Mouse (Mus musculus) layer of hippocampus, adult 18-20 months (tissue): Measurements from ENCODE around the gene Pde4d. TPM values are rescaled to one million over a fixed set of nuclear protein-coding genes. Genes with fewer than 3 reads are reported as not detected.

Experiments used
- DNase-seq, 2 experiments: peaks; one replicate each; pipeline ENCODE4 v3.0.0; 2022; ENCODE audit warnings: low spot score in 2 of 2
- total RNA-seq, 2 experiments: library from RNA; stranded (reverse); gene quantifications; 2 replicates each; pipeline ENCODE4 v1.2.3; 2021

Gene Pde4d
- total RNA-seq, 2 experiments from 2014 or later: 67.4 to 71.2 TPM

DNA sequence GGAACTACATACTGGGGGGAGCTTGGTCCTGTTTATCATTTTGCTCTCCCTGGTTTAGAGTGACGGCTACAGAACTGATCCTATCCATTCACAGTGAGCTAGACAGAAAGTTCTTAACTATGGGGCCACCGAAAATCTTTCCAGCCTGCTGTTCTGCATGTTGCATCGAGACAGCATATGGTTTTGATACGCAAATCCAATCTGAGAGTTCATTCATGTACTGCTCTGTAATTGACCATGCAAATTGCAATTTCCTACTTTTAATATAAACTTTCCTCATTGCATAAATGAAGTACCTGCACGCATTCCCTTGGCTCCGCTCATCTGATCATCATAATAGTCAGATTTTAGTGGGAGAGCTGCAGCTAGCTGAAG, 1196.1 kb downstream of the Pde4d start:
- DNase-seq: no peak

DNA sequence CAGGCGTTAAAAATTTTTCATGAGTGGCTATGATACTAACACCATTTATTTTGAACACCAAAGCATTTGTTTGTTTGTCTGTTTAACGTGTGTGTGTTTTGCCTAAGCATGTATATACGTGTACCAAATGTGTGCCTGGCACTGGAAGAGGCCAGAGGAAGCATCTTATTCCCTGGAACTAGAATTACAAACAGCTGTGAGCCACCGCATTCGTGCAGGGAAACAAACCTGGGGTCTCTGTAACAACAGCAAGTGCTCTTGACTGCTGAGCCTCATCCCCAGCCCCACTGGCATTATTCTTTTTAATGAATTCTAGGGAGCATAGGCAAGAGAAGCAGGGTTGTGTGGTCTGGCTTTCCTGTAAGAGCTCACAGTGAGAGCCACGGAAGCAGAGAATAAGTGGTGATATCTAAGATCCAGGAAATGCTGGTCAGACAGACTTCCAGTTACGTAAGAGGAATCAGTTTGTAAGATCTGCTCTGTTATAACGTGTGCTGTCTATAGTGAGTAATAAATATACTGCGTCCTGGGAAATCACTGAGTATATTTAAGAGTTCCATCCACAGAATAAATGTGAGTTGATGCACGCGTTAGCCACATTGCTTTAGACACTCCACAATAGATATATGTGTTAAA, 1197.0 kb downstream of the Pde4d start:
- no peak for DNase-seq

DNA sequence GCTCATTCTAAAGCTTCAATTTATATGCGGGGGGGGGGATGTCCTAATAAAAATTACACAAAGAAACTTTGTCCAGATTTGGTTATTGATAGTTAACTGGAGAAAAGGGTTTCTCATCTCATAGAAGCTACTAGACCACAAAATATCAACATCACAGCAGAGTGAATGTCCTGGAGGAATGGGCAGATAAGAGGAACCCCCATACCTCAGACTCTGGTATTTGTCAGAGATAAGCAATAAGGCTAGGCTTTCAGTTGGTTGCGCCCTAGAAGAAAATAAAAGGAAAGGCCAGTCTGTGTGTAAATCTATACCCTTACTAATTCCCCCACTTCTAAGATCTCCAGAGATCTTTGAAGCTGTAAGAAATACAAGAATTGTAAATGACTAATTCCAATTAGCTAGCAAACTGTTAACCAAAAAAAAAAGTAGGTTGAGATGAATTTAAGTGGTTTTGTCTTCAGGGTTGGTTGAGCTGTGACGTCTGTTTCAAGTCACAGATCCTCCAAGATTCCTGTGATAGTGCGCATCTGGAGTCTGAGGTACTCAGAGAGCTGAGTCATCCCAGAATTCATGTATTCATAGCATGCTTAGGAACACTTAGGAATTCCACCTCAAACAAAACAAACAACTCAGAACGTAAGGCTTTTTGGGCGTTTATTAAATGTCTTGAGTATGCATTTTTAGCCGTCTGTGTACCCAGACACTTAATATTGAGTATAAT, 1197.9 kb downstream of the Pde4d start:
- DNase-seq: no peak

GRCm38 (mm10) chr13:109648311-109648710, 1198.6 kb downstream of the Pde4d start:
- DNase-seq: no peak

DNA sequence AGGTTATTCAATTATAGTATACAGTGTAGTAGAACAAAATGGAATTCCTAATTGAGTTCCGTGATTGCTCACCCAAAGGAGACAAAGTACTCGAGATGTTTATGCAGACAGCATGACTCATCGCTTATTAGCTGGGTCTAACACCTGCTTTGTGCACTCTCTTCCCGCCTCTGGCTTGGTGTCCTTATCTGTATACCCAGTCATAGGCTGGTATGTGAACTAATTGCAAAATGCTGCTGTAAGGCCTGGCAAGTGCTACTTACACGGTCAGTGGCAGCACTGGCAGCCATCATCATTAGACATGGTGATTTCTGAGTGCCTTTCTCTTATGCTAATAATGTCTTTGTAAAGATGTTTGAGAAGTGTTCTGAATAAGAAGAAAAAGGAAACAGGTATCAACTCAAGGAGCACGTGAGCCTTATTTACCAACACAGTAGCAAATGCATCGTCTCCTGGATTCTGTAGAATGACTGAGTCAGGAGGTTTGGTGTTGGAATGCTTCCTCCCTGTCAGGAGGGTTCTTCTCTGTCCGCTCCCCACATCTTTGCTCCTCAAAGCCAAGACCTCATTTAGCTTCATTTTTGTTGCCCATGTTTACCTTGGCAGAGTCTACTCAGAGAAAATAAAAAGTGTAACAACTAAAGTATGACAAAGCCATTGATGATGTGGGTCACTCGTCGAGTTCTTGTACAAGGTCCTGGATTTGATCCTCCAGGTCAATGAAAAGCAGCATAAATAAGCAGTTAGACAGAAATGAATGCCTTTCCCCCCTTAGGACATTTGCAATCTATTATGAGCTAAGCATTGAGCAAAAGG, 1202.2 kb downstream of the Pde4d start:
- DNase-seq: no peak

DNA sequence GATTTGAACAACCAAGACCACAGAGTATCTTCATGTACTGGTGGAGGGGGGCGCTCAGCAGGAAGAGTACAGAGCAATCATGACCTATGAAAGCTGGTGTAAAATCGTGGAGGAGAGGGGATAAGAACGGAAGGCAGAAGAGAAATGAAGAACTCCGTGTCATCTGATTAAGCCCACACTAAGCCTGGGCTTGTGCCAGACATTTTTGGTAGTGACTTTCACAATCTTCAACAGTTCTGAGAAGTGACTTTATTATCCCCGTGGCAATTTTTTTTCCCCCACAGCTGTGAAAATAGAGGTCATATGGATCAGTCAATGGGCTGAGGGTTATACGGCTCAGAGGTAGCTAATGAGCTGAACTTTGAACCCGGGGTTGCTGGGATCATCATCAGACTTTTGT, 1202.9 kb downstream of the Pde4d start:
- DNase-seq: no peak

GRCm38 (mm10) chr13:109655390-109655789, 1205.6 kb downstream of the Pde4d start:
- no peak for DNase-seq

DNA sequence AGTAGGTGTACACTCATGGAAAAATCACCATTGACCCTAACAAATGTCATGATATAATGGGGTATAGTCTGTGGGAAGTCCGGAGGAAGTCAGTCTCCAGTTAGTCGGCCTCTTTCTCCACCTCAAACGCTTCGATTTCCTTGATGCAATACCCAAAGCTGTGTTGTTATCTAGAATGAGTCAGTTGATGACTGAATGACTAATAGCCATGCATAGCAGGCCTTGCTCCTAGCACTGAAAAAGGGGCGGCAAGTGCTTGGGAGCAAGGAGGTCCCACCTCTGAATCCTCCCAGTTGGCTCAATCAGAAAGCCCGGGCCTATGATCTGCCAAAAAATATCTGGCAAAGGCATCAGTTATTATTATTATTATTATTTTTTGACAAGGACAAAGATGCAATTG, 1209.4 kb downstream of the Pde4d start:
- no peak for DNase-seq

DNA sequence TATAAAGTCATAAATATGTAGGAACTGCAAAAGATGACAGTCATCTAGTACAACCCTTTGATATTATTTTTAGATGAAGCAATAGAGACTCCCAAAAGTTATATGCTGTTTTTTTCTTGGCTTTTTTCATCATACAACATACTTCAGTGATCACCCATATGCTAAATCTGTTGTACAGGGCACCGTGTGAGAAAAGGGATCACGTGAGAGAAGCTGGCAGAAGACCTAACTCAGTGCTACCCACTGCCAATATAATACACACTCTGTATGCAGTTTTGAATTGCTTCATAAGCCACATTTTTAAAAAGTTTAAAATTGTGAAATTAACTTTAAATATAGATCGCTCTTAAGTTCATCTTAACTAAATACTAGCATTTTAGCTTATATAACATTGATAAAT, 1211.6 kb downstream of the Pde4d start:
- no peak for DNase-seq

DNA sequence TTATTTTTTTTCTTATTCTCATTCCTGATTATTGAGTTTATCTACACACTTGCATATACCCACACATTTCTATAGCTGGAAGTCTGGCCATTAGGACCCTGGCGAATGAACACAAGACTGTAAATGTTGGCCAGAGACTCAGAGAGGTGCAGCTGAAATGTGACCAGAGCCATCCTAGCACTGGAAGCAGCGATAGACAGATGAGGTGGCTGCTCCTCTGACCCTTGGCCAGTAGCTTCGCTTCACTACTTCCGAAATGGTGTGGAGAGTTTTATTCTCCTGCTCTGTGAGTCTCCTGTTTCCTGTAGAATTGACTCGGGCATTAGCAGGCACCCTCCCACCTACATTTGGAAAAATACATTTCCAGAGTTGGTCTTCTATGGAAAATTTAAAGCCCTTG, 1212.4 kb downstream of the Pde4d start:
- no peak for DNase-seq

- DNase-seq: no peak
Measured at GRCm38 (mm10) chr13:109662731-109663130, 1213.0 kb downstream of the Pde4d start.

DNA sequence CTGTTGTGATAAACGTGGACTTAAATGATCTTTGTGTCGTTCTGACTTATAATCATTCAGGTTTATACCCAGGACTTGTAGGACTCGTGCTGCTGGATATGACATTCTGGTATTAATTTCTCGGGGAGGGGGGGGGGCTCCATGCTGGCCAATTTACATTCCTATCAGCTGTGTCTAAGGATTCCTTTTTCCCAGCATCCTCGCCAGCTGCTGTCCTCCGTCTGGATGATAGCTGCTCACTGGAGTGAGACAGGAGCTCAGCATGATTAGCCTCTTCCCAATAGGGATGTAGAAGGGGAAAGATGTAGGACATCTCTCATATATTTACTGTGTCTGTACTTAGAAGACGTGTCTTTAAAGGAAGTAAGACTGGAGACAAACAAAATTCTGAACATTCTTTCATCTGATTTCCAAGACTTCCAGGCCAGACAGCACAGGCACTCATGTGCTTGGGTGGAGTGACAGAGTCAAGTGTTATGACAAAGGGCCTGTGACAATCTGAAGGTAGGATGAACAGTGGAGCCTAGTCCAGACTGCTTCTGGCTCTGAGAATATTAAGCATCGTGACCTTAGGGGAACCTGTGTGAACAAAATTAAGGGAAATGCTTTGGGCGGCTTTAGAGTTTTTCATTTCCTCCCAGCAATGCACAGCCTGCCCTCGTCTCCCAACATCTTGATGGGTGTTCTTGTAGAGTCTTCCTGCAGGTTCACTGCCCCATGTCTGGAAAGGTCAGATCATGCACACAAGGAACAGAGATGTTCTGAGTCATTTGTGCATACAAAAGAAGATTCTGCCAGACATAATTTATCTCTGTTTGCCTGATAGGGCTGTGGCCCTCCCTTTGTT, 1215.4 kb downstream of the Pde4d start:
- no peak for DNase-seq

GRCm38 (mm10) chr13:109665803-109666403, 1216.2 kb downstream of the Pde4d start:
- no peak for DNase-seq

GRCm38 (mm10) chr13:109669965-109670364, 1220.2 kb downstream of the Pde4d start:
- no peak for DNase-seq

DNA sequence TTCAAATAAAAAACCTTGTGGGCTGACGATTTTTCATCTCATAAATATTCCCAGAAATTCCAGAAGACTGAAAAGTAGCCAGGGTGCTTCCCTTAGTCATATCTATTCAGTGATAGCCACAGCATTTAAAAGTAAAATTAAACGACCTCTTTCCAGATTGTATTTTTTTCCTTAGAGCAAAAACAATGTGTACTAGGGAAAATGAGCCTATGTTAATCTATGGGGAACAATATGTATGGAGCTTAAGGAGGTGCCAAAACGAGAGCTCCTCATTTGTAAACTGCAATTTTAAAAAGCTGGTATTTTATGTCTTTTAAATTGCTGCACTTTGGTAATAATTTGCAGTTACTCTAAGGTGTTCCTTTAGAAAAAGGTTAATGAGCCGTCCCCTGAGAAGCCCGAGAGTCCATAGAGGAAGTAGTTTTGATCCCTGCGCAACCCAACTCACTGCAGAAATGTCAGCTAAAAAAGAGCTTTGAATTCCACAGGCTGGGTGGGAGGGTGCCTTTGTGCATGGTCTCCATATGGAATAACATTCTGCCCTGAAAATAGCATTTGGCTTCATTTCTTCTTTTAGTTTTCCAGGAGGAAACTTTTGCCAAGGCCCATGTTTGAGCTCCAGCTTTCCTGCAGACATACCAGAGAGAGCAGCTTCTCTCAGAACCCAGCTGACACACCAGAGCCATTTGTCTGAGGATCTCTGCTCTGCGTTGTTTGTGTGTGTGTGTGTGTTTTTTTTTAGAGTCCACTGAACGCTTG, 1222.0 kb downstream of the Pde4d start:
- peak; percentile 32 to 84 for DNase-seq

DNA sequence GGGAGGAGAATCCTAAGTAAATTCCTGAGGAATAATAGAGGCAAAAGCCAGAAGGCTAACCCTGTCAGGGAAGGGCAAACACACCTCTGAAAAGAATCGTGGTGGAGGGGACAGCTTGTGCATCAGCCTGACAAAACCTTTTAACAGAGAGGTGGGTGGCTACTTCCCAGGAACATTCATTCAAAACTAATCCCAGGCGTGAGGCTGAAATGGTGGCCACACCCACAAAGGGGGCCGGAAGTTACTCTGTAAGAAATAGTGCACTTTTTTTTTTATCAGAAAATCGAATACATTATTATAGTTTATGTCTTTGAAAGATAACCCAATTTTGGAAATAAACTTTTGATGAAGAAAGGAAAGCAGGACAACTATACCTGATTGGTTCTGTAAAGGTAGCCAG, 1227.3 kb downstream of the Pde4d start:
- no peak for DNase-seq

DNA sequence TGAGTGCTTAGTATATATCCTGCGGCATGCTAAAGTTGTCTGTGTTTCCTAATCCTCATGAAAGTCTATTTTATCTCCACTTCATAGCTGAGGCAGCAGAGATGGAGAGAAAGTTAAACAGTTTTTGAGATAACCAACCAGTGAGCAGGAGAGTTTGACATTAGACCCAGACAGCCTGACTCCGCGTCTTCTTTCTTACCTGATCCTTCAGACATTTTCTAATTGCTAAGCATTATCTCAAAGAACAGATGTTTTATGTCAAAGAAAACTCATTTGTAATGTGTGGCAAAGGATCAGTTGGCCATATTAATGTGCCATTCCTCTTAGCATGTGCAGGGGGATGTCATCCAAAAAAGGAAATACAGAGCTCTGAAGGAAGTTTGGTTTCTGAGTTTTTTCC, 1227.9 kb downstream of the Pde4d start:
- no peak for DNase-seq

- no peak for DNase-seq
Measured at GRCm38 (mm10) chr13:109678991-109679390, 1229.2 kb downstream of the Pde4d start.

- DNase-seq: no peak
Measured at GRCm38 (mm10) chr13:109680229-109680628, 1230.5 kb downstream of the Pde4d start.

GRCm38 (mm10) chr13:109681699-109682293, 1232.0 kb downstream of the Pde4d start:
- DNase-seq: no peak
